Mouse (Mus musculus) small intestine, adult 2 months (tissue): ENCODE measurements around the gene Tmem121b.

Experiments used
- CTCF ChIP-seq: fragments of 200-500 bp; IDR thresholded peaks from 2 replicates; pipeline ENCODE4 v1.5.1; 2012; ENCODE audit warnings: low read depth, mild to moderate bottlenecking, control low read depth, inconsistent platforms, low read length, moderate library complexity, mixed read lengths; ENCODE audit not compliant: insufficient replicate concordance, insufficient read length; ENCODE audit errors: extremely low read depth
- POLR2A ChIP-seq: fragments of 200-500 bp; IDR thresholded peaks from 2 replicates; pipeline ENCODE4 v1.6.1; 2012; ENCODE audit warnings: low read depth, mild to moderate bottlenecking, control low read depth, inconsistent platforms, low read length, moderate library complexity

DNA sequence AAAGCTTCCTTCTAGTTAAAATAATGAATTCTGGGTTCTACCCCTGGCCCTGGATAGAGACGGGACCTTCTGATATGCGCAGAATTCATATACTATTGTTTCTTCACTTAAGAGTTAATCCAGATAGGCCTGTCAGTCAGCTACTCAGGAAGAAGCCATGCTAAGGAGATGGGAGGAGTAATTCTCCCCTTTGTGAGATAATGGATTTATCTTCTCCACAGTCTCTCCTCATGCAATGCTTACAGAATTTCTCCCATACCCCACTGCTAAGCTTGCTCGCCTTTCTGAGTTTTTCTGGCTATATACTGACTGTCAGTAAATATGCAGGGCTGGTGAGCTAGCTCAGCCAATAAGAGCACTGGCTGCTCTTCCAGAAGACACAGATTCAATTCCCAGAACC is 43.4 kb downstream of the Tmem121b start:
- TF ChIP-seq POLR2A (no peak), CTCF (no peak)
